Mouse (Mus musculus): Measurements from ENCODE around the gene Gm6526. TPM values are rescaled to one million over a fixed set of nuclear protein-coding genes. Genes with fewer than 3 reads are reported as not detected.

Gm6526 gene
- not detected in 2 replicates for polyA plus RNA-seq (2015; fragmentation: Nextera tagmentation; extraction: Ambion mirVana)

GRCm38 (mm10) chr14:43747566-43747965 is at the start of gene Gm6526:
Gene Gm6526 (plus strand): TSS chr14:43747866.

GRCm38 (mm10) chr14:43727385-43727784 is 20.3 kb upstream of the Gm6526 start, which contains the start of gene Gm16506:
Gene Gm16506 (minus strand): TSS chr14:43727485.

DNA sequence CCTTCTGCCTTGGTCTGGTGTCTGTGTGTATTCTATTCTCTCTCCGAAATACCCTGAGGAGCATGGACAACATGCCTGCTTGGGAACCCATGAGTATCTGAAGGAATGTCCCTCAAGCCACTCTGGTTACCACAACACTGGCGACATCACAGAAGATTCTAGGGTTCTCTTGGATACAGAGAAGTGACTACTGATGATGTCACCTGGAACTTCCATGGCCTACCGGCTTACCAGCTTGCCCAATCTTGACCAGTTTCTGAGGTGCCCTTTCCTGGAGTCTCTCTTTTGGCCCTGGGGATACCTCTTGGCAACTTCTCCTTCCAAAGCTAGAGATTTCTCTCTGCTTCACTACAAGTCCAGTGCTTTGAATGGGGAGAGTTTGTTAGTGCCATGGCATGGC is 37.0 kb downstream of the Gm6526 start, which contains the start of gene Gm8180:
Gm8180 (minus strand) TSS at position 101 of the 400 bp plus-strand sequence.

Other genes with a start within 250 kb of the Gm6526 start
- gene Gm5799, start 204.3 kb upstream of the Gm6526 start, polyA plus RNA-seq (2015; fragmentation: Nextera tagmentation; extraction: Ambion mirVana): not detected in 2 replicates
- gene Gm17654, start 168.7 kb upstream of the Gm6526 start, polyA plus RNA-seq (2015; fragmentation: Nextera tagmentation; extraction: Ambion mirVana): not detected in 2 replicates
- gene Gm10375, start 139.9 kb upstream of the Gm6526 start, polyA plus RNA-seq (2015; fragmentation: Nextera tagmentation; extraction: Ambion mirVana): not detected in 2 replicates
- not detected in 2 replicates for gene Gm8165, start 70.7 kb upstream of the Gm6526 start, polyA plus RNA-seq (2015; fragmentation: Nextera tagmentation; extraction: Ambion mirVana)
- gene Gm7324, start 50.0 kb upstream of the Gm6526 start, polyA plus RNA-seq (2015; fragmentation: Nextera tagmentation; extraction: Ambion mirVana): 0.18 and 0.55 TPM in 2 replicates
- not detected in 2 replicates for gene Gm16506, start 20.4 kb upstream of the Gm6526 start, polyA plus RNA-seq (2015; fragmentation: Nextera tagmentation; extraction: Ambion mirVana)
- not detected in 2 replicates for gene Gm8180, start 36.9 kb downstream of the Gm6526 start, polyA plus RNA-seq (2015; fragmentation: Nextera tagmentation; extraction: Ambion mirVana)
- gene Ear1, start 127.7 kb downstream of the Gm6526 start, polyA plus RNA-seq (2015; fragmentation: Nextera tagmentation; extraction: Ambion mirVana): not detected in 2 replicates
- not detected in 2 replicates for gene Ear10, start 175.7 kb downstream of the Gm6526 start, polyA plus RNA-seq (2015; fragmentation: Nextera tagmentation; extraction: Ambion mirVana)
- 0.94 and 1.1 TPM in 2 replicates for gene Gm8113, start 177.5 kb downstream of the Gm6526 start, polyA plus RNA-seq (2015; fragmentation: Nextera tagmentation; extraction: Ambion mirVana)
- not detected in 2 replicates for gene Ang5, start 209.2 kb downstream of the Gm6526 start, polyA plus RNA-seq (2015; fragmentation: Nextera tagmentation; extraction: Ambion mirVana)